Mouse (Mus musculus) megakaryocyte, embryonic 14.5 days (primary cell): ENCODE data around the gene Sumo2.

Source experiments
- FLI1 ChIP-seq: IDR thresholded peaks from 2 replicates; pipeline ENCODE4 v1.6.1; 2012; ENCODE audit warnings: low read length, inconsistent platforms, mixed read lengths
- GATA1 ChIP-seq: IDR thresholded peaks from 3 replicates; pipeline ENCODE4 v1.6.1; 2012; ENCODE audit warnings: mixed read lengths, low read length, inconsistent platforms, borderline replicate concordance

DNA sequence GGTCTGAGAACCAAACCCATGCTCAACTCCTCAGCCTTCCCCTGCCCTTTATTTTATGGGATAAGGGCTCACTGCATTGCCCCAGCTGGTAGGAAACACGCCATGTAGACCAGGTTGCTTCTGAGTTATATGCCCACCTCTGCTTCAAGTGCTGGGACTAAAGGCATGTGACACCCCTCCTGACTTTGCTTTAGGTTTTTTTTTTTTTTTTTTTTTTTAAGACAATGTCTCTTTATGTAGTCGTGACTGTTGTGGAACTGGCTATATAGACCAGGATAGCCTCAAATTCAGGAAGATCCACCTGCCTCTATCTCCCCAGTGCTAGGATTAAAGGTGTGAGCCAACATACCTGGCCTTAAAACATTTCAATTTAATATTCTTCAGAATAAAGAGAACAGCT lies 13.4 kb downstream of the Sumo2 start:
- TF ChIP-seq GATA1 (no peak), FLI1 (no peak)
